Mouse (Mus musculus) brain, embryonic 14.5 days (tissue): ENCODE measurements at regions not wholly inside any gene's neighbourhood (a gene's known extent, or its start where the extent isn't known, plus 50 kb on each side); places are given as distances from the start of the nearest gene placed in this dataset.

ENCODE experiments used
- CTCF ChIP-seq: fragments of 200-500 bp; IDR thresholded peaks from 2 replicates; pipeline ENCODE4 v1.5.1; 2012; ENCODE audit warnings: inconsistent platforms, mild to moderate bottlenecking, moderate library complexity, borderline replicate concordance; ENCODE audit not compliant: insufficient read depth, insufficient read length; ENCODE audit errors: extremely low read depth
- POLR2A ChIP-seq: fragments of 200-500 bp; IDR thresholded peaks from 2 replicates; pipeline ENCODE4 v1.6.1; 2012; ENCODE audit warnings: mild to moderate bottlenecking, inconsistent platforms, borderline replicate concordance; ENCODE audit not compliant: poor library complexity, insufficient read depth, insufficient read length, severe bottlenecking; ENCODE audit errors: extremely low read depth

- TF ChIP-seq CTCF: no peak
- TF ChIP-seq POLR2A: no peak
Observed at GRCm38 (mm10) chr15:37134386-37134785, 126.8 kb upstream of the Zfp706 start.
